Mouse (Mus musculus) retina, adult 2 months (tissue): ENCODE data around the gene Cd83.

ENCODE experiments used
- DNase-seq: peaks from one replicate; pipeline ENCODE4 v3.0.0-alpha.2; 2012; ENCODE audit warnings: low read depth, low spot score

Gene Cd83

GRCm38 (mm10) chr13:43774605-43775426, 9.8 kb upstream of the Cd83 start:
- no peak for DNase-seq

- no peak for DNase-seq
Observed at GRCm38 (mm10) chr13:43775427-43775733, 9.2 kb upstream of the Cd83 start.

GRCm38 (mm10) chr13:43777321-43778002, 7.1 kb upstream of the Cd83 start:
- no peak for DNase-seq

GRCm38 (mm10) chr13:43778021-43778649, 6.4 kb upstream of the Cd83 start:
- DNase-seq = no peak

- DNase-seq = no peak
Observed at GRCm38 (mm10) chr13:43778971-43779370, 5.6 kb upstream of the Cd83 start.

GRCm38 (mm10) chr13:43780071-43780470, 4.5 kb upstream of the Cd83 start:
- DNase-seq = no peak

GRCm38 (mm10) chr13:43785712-43786072, 1.1 kb downstream of the Cd83 start:
- DNase-seq = no peak

- DNase-seq = no peak
Observed at GRCm38 (mm10) chr13:43786171-43786795, 1.7 kb downstream of the Cd83 start.

- DNase-seq = no peak
Observed at GRCm38 (mm10) chr13:43787262-43787661, 2.7 kb downstream of the Cd83 start.

GRCm38 (mm10) chr13:43788071-43788470, 3.5 kb downstream of the Cd83 start:
- no peak for DNase-seq

GRCm38 (mm10) chr13:43788983-43789645, 4.5 kb downstream of the Cd83 start:
- DNase-seq = no peak

GRCm38 (mm10) chr13:43790229-43791001, 5.8 kb downstream of the Cd83 start:
- DNase-seq = no peak

GRCm38 (mm10) chr13:43795334-43795733, 10.8 kb downstream of the Cd83 start:
- DNase-seq = no peak

- no peak for DNase-seq
Observed at GRCm38 (mm10) chr13:43798655-43799054, 14.1 kb downstream of the Cd83 start.

GRCm38 (mm10) chr13:43800136-43800535, 15.6 kb downstream of the Cd83 start:
- DNase-seq = no peak

GRCm38 (mm10) chr13:43801961-43802360, 17.4 kb downstream of the Cd83 start:
- no peak for DNase-seq

GRCm38 (mm10) chr13:43802361-43803137, 18.0 kb downstream of the Cd83 start:
- no peak for DNase-seq

GRCm38 (mm10) chr13:43804648-43805047, 20.1 kb downstream of the Cd83 start:
- no peak for DNase-seq

- no peak for DNase-seq
Observed at GRCm38 (mm10) chr13:43805159-43805758, 20.7 kb downstream of the Cd83 start.
